Mouse (Mus musculus): Measurements from ENCODE around the gene Tap1.
"Not testable (repeated sequence)": the region's sequence is repeated elsewhere in the genome, so short reads cannot be mapped to it uniquely, and the experiment has no call there.

The Tap1 gene

DNA sequence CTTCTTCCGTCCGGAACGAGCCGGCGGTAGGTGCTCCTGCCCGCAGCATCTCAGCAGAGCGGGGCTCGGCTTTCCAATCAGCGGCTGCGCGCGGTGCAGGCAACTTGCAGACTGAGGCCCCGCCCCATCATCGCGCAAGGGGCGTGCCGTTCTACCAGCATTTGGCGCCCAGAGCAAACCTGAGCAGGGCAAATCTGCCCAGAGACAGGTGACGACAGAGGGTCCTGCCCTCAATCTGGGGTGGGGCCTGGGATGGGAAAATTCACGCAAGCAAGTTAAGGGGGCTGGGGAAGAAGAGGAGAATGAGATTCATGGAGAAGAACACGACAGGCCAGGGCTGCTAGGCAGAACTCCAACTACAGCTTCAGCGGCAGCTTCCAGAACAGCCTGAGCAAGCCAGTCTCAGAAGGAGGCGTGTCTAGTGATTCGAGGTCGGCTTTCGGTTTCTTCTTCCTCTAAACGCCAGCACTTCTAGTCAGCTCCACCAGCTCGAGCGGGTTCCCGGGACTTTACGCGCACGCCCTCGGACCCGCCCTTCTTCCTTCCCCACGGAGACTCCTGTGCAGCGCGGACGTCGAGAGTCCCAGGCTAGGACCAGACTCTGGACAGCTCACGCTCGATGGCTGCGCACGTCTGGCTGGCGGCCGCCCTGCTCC is at the start of gene Tap1, which contains the start of gene Psmb9:
Tap1 (plus strand) TSS at position 293 of the 656 bp plus-strand sequence.
Psmb9 (minus strand) TSS at position 504 of the 656 bp plus-strand sequence.
- in situ Hi-C loops (cut with MboI, MseI) = no loop called here

GRCm38 (mm10) chr17:34137601-34138000 is 49.8 kb upstream of the Tap1 start:
- in situ Hi-C loops (cut with MboI, MseI) = no loop called here

GRCm38 (mm10) chr17:34138655-34139054 is 48.7 kb upstream of the Tap1 start:
- in situ Hi-C loops (cut with MboI, MseI) = no loop called here

- in situ Hi-C loops (cut with MboI, MseI) = no loop called here
Observed at GRCm38 (mm10) chr17:34139416-34139815, 47.9 kb upstream of the Tap1 start.

GRCm38 (mm10) chr17:34140240-34140639 is 47.1 kb upstream of the Tap1 start:
- in situ Hi-C loops (cut with MboI, MseI) = no loop called here

DNA sequence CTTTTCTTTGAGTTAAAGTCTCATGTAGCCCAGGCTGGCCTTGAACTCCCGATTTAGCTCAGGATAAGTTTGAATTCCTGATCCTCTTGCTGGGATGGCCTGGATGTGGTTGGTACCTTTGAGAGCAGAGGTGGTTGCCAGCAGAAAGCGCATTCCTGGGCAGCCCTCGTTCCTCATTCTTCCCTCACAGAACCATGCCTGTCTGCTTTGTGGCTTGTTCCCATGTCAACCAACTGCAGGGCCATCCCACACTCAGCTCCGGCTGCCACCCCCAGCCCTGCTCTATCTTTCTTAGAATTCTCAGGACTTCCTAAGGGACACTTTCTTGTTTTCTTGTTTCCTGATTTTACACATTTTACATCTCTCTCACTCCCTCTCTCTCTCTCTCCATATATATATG is 45.9 kb upstream of the Tap1 start:
- in situ Hi-C loops (cut with MboI, MseI) = no loop called here

GRCm38 (mm10) chr17:34142456-34143010 is 44.8 kb upstream of the Tap1 start:
- in situ Hi-C loops (cut with MboI, MseI) = no loop called here

DNA sequence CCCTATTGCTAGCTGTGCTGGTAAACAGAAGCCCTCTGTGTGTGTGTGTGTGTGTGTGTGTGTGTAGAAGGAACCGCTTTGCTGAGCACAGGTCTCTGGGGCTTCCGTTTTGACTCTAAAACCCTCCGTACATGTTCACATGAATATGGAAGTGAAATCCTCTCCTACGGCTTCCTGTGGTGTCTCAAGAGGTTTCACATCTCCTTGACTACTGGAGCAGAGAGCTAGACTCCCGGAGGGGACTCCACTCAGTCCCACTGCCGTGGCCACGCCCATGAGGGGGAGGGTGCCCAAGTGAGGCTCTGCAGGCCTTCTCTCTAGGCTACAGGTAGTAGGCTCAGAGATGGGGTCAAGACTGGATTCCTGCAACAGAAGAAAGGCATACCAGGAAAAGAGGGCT is 44.3 kb upstream of the Tap1 start, which contains the start of gene H2-DMb2:
H2-DMb2 (plus strand) TSS at position 275 of the 400 bp plus-strand sequence.
- in situ Hi-C loops (cut with MboI, MseI) = no loop called here

GRCm38 (mm10) chr17:34143461-34143860 is 43.9 kb upstream of the Tap1 start:
- in situ Hi-C loops (cut with MboI, MseI) = no loop called here

DNA sequence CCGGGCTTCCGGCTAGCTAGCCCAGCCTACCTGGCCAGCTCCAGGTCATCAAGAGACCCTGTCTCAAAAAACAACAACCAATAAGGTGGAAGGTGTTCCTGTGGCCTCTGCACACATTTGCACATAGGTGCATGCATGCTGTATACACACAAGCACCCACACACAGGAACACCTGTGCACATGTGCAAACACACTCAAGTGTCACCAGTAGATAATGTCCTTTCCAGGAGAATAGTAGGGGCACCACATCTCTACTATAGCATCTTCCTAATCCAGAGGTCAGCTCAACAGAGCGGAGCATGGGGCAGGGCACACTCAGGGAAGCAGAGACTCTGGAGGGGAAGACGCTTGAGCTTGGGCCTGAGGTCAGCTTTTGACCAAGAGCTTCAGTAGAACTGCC is 43.1 kb upstream of the Tap1 start:
- in situ Hi-C loops (cut with MboI, MseI) = not testable (repeated sequence)

GRCm38 (mm10) chr17:34144960-34145371 is 42.4 kb upstream of the Tap1 start:
- in situ Hi-C loops (cut with MboI, MseI) = no loop called here

GRCm38 (mm10) chr17:34152923-34153322 is 34.4 kb upstream of the Tap1 start, which contains the start of gene H2-DMb1:
TSS of gene H2-DMb1 (plus strand) at chr17:34153072.
- in situ Hi-C loops (cut with MboI, MseI) = no loop called here

DNA sequence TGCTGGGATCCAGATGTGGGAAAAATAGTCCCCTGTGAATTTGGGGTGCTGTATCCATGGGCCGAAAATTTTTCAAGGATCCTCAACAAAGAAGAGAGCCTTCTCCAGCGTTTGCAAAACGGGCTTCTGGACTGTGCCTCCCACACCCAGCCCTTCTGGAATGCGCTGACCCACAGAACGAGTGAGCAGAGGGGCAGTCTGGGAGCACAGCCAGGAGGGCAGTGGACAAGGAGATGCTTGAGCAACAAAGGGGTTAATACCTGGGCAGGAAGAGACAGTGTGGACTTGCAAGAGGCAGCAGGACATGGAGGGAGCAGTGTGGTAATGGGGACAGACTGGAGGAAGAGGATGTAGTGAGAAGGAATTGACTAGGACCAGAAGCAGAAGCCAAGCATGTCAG is 31.8 kb upstream of the Tap1 start:
- in situ Hi-C loops (cut with MboI, MseI) = no loop called here

GRCm38 (mm10) chr17:34164202-34164895 is 23.0 kb upstream of the Tap1 start:
- in situ Hi-C loops (cut with MboI, MseI) = no loop called here

- in situ Hi-C loops (cut with MboI, MseI) = loop anchor here (5.0 kb wide), 2 partner anchors 33 to 73 kb away; partner anchors contain the start of gene H2-Oa
Observed at GRCm38 (mm10) chr17:34165033-34165730, 22.2 kb upstream of the Tap1 start.

DNA sequence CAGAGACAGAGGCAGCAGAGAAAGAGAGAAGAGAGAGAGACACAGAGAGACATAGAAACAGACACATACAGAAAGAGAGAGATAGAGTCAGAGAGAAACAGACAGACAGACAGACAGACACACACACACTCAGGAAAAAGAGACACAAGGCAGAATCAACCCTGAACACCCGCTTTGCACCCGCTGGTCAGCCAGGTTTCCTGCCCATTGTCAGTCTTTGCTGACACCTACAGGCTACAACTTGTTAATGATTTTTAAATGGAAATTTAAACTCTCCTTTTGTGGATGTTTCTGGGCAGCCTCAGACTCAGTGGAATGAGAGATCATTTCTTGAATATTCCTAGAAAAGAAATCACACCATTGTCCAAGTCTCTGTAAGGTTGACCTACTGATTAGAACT is 18.1 kb upstream of the Tap1 start:
- in situ Hi-C loops (cut with MboI, MseI) = loop anchor here (5.0 kb wide), 2 partner anchors 37 to 77 kb away; partner anchors contain the start of gene H2-Oa

- in situ Hi-C loops (cut with MboI, MseI) = loop anchor here (5.0 to 10.0 kb wide), 3 partner anchors 42 to 234 kb away; partner anchors contain the start of gene H2-Ob
Observed at GRCm38 (mm10) chr17:34170487-34170876, 16.9 kb upstream of the Tap1 start.

- in situ Hi-C loops (cut with MboI, MseI) = loop anchor here (5.0 to 10.0 kb wide), 3 partner anchors 41 to 234 kb away; partner anchors contain the start of gene H2-Ob
Observed at GRCm38 (mm10) chr17:34170877-34171498, 16.4 kb upstream of the Tap1 start.

DNA sequence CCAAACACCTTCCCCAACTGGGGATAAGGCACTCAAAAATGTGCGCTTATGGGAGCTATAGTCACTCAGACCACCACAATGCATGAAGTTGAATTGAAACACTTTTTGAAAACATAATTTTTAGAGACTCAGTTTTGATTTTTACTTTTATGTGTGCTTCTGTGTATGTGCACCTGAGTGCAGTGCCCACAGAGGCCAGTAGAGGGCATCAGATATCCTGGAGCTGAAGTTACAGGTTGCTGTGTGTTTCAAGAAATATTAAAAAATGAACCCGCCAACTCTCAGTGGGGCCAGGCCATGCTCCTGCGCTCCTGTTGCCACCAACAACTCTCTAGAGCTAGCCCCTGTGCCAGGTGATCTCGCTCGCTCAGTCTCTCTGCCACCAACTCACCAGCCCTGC is 14.8 kb upstream of the Tap1 start:
- in situ Hi-C loops (cut with MboI, MseI) = loop anchor here (5.0 to 10.0 kb wide), 3 partner anchors 40 to 232 kb away; partner anchors contain the start of gene H2-Ob

DNA sequence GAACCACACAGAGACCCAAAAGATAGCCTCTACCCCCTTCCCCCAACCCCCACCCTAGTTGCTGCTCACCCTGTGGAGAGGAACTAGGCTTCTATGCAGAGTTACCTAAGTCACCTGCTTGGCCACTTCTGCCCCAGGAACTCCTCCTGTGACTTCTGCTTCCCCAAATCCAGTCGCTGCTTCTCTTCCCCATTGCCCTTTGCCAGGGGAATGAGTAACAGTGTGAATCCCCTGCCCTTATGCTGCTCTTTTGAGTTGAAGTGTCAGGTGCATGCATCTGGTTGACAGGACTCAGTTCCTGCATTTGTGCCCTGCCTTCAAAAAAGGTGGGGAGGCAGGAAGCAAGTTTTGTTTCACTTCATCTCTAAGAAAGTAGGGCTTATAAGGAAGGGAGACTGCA is 13.3 kb upstream of the Tap1 start:
- in situ Hi-C loops (cut with MboI, MseI) = loop anchor here (5.0 to 10.0 kb wide), 3 partner anchors 38 to 231 kb away; partner anchors contain the start of gene H2-Ob

DNA sequence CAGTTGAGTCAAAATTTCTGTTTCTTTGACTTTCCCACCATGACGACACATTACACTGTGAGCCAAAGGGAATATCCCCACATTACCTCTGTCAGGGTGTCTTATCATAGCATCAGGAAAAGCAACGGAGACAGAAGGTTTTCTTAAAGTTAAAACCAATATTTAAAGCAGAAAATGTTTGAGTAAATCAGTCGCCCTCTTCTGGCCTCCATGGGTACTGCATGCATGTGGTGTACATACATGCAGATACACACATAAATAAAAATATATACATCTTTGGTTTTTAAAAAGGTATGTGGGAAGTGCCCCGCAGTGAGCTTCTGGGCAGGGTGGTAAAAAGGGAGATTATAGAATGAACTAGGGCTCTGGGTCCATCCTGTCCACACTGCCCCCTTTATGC is 10.2 kb upstream of the Tap1 start:
- in situ Hi-C loops (cut with MboI, MseI) = loop anchor here (10.0 kb wide), 1 partner anchor 228 kb away; no protein-coding TSS in a partner anchor
